Mouse (Mus musculus): Measurements from ENCODE around the gene Ttc13. TPM values are rescaled to one million over a fixed set of nuclear protein-coding genes. Genes with fewer than 3 reads are reported as not detected.

The Ttc13 gene
- total and polyA plus RNA-seq, 3 experiments = 34.0 to 39.1 TPM; not detected in 1

GRCm38 (mm10) chr8:124681077-124681791 lies 40.5 kb downstream of the Ttc13 start:
- no peaks in the 10 kb centered on the region for H3K27me3 ChIP-seq (ENCODE audit: control insufficient read depth in 1 of 2, insufficient read depth in 2 of 2, low read length in 2 of 2)
- H3K9me3 ChIP-seq (replicated peaks; ENCODE audit: insufficient read depth, low read length) = no peaks in the 10 kb centered on the region
- no peaks in the 10 kb centered on the region for H3K79me2 ChIP-seq (ENCODE audit: control insufficient read depth, insufficient read depth, low read length, poor library complexity)
- no peaks in the 10 kb centered on the region for H3K4me1 ChIP-seq (ENCODE audit: control insufficient read depth in 1 of 2, insufficient read depth in 2 of 2, low read length in 2 of 2)
- DNase-seq (ENCODE audit: low read depth, low spot score) = no peak
- H3K36me3 ChIP-seq (ENCODE audit: control insufficient read depth in 1 of 2, insufficient read depth in 2 of 2, low read length in 2 of 2) = peaks cover 0 to 3% of the 10 kb centered on the region in 2 experiments; a peak in 1 of 4 replicates
- H3K27ac ChIP-seq (ENCODE audit: control insufficient read depth, low read depth, low read length) = no peak overlapping the region
- no peak overlapping the region for H3K9ac ChIP-seq (ENCODE audit: control insufficient read depth, low read depth, low read length, poor library complexity, severe bottlenecking)
- TF ChIP-seq ZMIZ1 (IDR thresholded peaks at IDR 0.05; ENCODE audit: low read depth, low read length) = no peak
- no peak for TF ChIP-seq NELFE (IDR thresholded peaks at IDR 0.05; ENCODE audit: low read depth, low read length)
- TF ChIP-seq ZKSCAN1 (IDR thresholded peaks at IDR 0.05; ENCODE audit: low read depth, low read length) = no peak
- no peak for TF ChIP-seq SMC3 (IDR thresholded peaks at IDR 0.05; ENCODE audit: low read depth, low read length)
- TF ChIP-seq TCF12 (IDR thresholded peaks at IDR 0.05; ENCODE audit: low read depth, low read length) = no peak
- TF ChIP-seq MYB (IDR thresholded peaks at IDR 0.05; ENCODE audit: low read depth, low read length) = no peak
- H3K4me3 ChIP-seq (ENCODE audit: control insufficient read depth in 1 of 2, insufficient read depth in 1 of 2, low read depth in 2 of 2, low read length in 2 of 2) = no peak overlapping the region

- no peak overlapping the region for H3K4me3 ChIP-seq (ENCODE audit: control insufficient read depth in 1 of 2, insufficient read depth in 1 of 2, low read depth in 2 of 2, low read length in 2 of 2)
- H3K9ac ChIP-seq (ENCODE audit: control insufficient read depth, low read depth, low read length, poor library complexity, severe bottlenecking) = no peak overlapping the region
- no peak for TF ChIP-seq ZNF384 (IDR thresholded peaks at IDR 0.05; ENCODE audit: low read depth, low read length)
- TF ChIP-seq ETS1 (IDR thresholded peaks at IDR 0.05; ENCODE audit: low read depth, low read length) = no peak
- no peaks in the 10 kb centered on the region for H3K4me1 ChIP-seq (ENCODE audit: control insufficient read depth in 1 of 2, insufficient read depth in 2 of 2, low read length in 2 of 2)
- H3K9me3 ChIP-seq (replicated peaks; ENCODE audit: insufficient read depth, low read length) = no peaks in the 10 kb centered on the region
- no peaks in the 10 kb centered on the region; a peak in 1 of 4 replicates for H3K36me3 ChIP-seq (ENCODE audit: control insufficient read depth in 1 of 2, insufficient read depth in 2 of 2, low read length in 2 of 2)
- H3K27me3 ChIP-seq (ENCODE audit: control insufficient read depth in 1 of 2, insufficient read depth in 2 of 2, low read length in 2 of 2) = no peaks in the 10 kb centered on the region
- H3K27ac ChIP-seq (ENCODE audit: control insufficient read depth, low read depth, low read length) = no peak overlapping the region
- no peaks in the 10 kb centered on the region for H3K79me2 ChIP-seq (ENCODE audit: control insufficient read depth, insufficient read depth, low read length, poor library complexity)
- no peak for DNase-seq (ENCODE audit: low read depth, low spot score)
Measured at GRCm38 (mm10) chr8:124678246-124678645, 43.5 kb downstream of the Ttc13 start.

GRCm38 (mm10) chr8:124677486-124677885 lies 44.3 kb downstream of the Ttc13 start:
- no peak overlapping the region for H3K9ac ChIP-seq (ENCODE audit: control insufficient read depth, low read depth, low read length, poor library complexity, severe bottlenecking)
- no peak overlapping the region for H3K27ac ChIP-seq (ENCODE audit: control insufficient read depth, low read depth, low read length)
- TF ChIP-seq CTCF (IDR thresholded peaks at IDR 0.05 in 2 of 3, conservative IDR thresholded peaks at IDR 0.05 in 1 of 3; ENCODE audit: control insufficient read depth in 1 of 3, insufficient read depth in 1 of 3, low read depth in 2 of 3, low read length in 3 of 3, poor library complexity in 1 of 3, severe bottlenecking in 1 of 3) = peak; percentile 80 to 87 (median 84)
- TF ChIP-seq KAT2A (conservative IDR thresholded peaks at IDR 0.05; ENCODE audit: low read depth, low read length) = no peak
- peak; percentile 67 for TF ChIP-seq ZC3H11A (IDR thresholded peaks at IDR 0.05; ENCODE audit: low read depth, low read length)
- TF ChIP-seq ZKSCAN1 (IDR thresholded peaks at IDR 0.05; ENCODE audit: low read depth, low read length) = no peak
- TF ChIP-seq SMC3 (IDR thresholded peaks at IDR 0.05; ENCODE audit: low read depth, low read length) = peak; percentile 79
- TF ChIP-seq RAD21 (IDR thresholded peaks at IDR 0.05; ENCODE audit: low read depth, low read length) = peak; percentile 79
- H3K27me3 ChIP-seq (ENCODE audit: control insufficient read depth in 1 of 2, insufficient read depth in 2 of 2, low read length in 2 of 2) = no peaks in the 10 kb centered on the region
- no peaks in the 10 kb centered on the region; a peak in 1 of 4 replicates for H3K36me3 ChIP-seq (ENCODE audit: control insufficient read depth in 1 of 2, insufficient read depth in 2 of 2, low read length in 2 of 2)
- no peaks in the 10 kb centered on the region for H3K79me2 ChIP-seq (ENCODE audit: control insufficient read depth, insufficient read depth, low read length, poor library complexity)
- H3K4me1 ChIP-seq (ENCODE audit: control insufficient read depth in 1 of 2, insufficient read depth in 2 of 2, low read length in 2 of 2) = no peaks in the 10 kb centered on the region
- H3K9me3 ChIP-seq (replicated peaks; ENCODE audit: insufficient read depth, low read length) = no peaks in the 10 kb centered on the region
- peak; percentile 67 for DNase-seq (ENCODE audit: low read depth, low spot score)
- H3K4me3 ChIP-seq (ENCODE audit: control insufficient read depth in 1 of 2, insufficient read depth in 1 of 2, low read depth in 2 of 2, low read length in 2 of 2) = no peak overlapping the region
